Mouse (Mus musculus) CD4-positive, CD25-positive, alpha-beta regulatory T cell, adult 4 months (primary cell): Measurements from ENCODE around the gene G6pc2. TPM values are rescaled to one million over a fixed set of nuclear protein-coding genes. Genes with fewer than 3 reads are reported as not detected.

Experiments used
- ATAC-seq: one replicate; pipeline ENCODE4 v1.8.0; 2017
- polyA plus RNA-seq, 2 experiments: library from polyadenylated mRNA; unstranded; fragments of 100-300 nt; shearing (Covaris generic); gene quantifications; one replicate each; pipeline ENCODE4 v1.2.1; 2017

G6pc2 gene
- polyA plus RNA-seq, 2 experiments from 2014 or later: 0.24 TPM; not detected in 1

DNA sequence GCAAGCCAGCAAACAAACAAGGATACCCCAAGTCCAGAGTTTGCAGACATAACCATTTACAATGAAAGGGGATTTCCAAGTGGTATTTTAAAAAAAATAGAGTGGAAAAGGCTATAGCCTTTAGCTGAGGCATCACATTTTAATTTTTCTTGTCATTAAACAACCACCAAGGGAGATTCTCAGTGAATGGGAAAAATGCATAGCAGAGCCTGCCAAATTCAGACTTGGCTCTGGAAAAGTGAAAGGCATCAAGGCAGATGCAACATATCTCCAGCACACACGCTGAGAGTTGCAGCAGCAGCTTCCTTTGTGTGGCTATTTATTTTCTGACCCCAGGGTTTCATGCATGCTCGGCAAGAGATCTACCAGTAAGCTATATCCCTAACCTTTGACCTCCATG is 34.1 kb downstream of the G6pc2 start:
- ATAC-seq: no peak

DNA sequence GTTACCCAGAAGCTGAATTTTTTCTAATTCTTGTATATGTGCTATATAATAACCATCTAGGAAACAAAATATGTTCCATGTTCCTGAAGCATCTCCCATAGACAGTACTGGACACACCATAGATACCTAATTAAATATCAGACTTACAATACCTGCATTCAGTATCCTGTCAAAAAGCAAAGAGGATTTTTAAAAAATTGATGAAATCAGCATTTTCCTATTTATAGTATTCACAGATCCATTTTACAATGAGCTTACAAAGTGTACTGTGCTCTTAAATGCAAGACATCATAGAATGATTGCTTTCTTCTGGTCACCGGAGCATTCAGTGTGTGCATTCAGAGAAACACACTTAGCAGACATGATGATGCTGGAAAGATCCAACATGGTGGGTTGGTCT is 36.2 kb downstream of the G6pc2 start:
- ATAC-seq: no peak

DNA sequence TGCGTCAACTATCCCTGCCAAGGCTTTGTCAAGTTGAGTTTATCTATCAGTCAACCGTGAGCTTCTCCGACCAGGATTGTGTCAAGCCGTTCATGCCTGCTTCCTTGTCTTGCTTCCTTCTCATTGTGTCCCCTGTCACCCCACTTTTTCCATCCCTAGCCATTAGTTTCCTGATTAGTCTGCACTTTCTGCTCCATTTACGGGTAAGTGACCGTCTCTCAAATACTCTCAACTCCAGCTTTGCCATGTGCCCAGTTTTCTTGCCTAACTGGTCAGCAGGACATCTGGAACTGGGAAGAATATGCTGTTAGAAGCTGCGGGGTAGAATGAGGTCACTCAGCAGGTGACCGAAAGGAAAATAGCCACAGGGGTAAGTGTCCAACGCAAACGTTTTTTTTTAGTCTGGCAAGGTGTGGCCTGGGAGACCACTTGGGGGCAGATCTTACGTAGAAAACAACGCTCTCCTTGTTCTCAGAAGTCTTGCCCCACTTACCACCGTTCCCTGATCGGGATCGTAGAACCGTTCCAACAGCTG is 37.4 kb downstream of the G6pc2 start:
- ATAC-seq: no peak

- ATAC-seq: no peak
Observed at GRCm38 (mm10) chr2:69264069-69264618, 53.3 kb downstream of the G6pc2 start.

DNA sequence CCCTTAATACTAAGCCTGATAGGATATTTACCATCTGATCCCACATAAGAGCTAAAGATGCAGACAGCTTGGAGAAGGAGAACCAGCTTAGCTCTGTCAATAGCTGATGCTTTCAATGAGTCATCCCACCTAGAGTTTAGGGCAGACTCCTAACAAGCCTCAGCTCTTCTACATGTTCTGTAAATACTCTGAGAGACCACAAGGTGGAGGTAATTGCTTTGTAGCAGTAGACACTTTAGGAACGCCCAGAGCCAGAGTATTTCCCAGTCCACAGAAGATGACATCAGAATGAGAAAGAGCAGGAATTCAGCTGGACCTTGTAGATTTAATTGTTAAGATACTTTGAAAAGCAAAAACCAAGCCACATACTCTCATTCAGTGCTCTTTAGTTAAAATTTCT is 65.0 kb downstream of the G6pc2 start:
- no peak for ATAC-seq

Other genes with a start within 250 kb of the G6pc2 start
- under 1 TPM in 1 of 2 experiments, not detected in 1; 0.55 TPM for gene Nostrin, start 75.3 kb upstream of the G6pc2 start, polyA plus RNA-seq
- 10 to 100 TPM in 1 of 2 experiments, 1 to 10 TPM in 1; 6.1 to 17.0 TPM for gene Spc25, start 4.9 kb upstream of the G6pc2 start, polyA plus RNA-seq
- gene Abcb11, start 131.5 kb downstream of the G6pc2 start, polyA plus RNA-seq: under 1 TPM in 1 of 2 experiments, not detected in 1; 0.43 TPM
- not detected for gene Dhrs9, start 169.4 kb downstream of the G6pc2 start, polyA plus RNA-seq